Mouse (Mus musculus) gastrocnemius, adult 2 months (tissue): Measurements from ENCODE around the gene Ccl5. TPM values are rescaled to one million over a fixed set of nuclear protein-coding genes. Genes with fewer than 3 reads are reported as not detected.

ENCODE experiments used
- DNase-seq: peaks from one replicate; pipeline ENCODE4 v3.0.0; 2022
- H3K27ac ChIP-seq: fragments of 200-600 bp; 2 replicates; pipeline ENCODE4 v1.8.1; 2022; ENCODE audit warnings: mild to moderate bottlenecking
- H3K4me3 ChIP-seq: fragments of 200-600 bp; 2 replicates; pipeline ENCODE4 v1.8.1; 2022; ENCODE audit warnings: mild to moderate bottlenecking, moderate library complexity
- CTCF ChIP-seq: fragments of 200-600 bp; IDR thresholded peaks from 2 replicates; pipeline ENCODE4 v1.8.1; 2022; ENCODE audit warnings: antibody characterized with exemption, mild to moderate bottlenecking, moderate library complexity
- intact Hi-C: fragments of 180-260 bp; cut with DNase I; formaldehyde crosslinking; loops from one replicate; pipeline ENCODE4 v1.15.1; 2025
- long read RNA-seq, 2 experiments: library from polyadenylated mRNA; stranded (forward); transcript quantifications; one replicate each; pipeline ENCODE4 v2.0.0; 2021
- total RNA-seq, 2 experiments: library from RNA; stranded (reverse); gene quantifications; 2 replicates each; pipeline ENCODE4 v1.2.3; 2021

The Ccl5 gene
- not detected for total RNA-seq
- long read RNA-seq, experiment 1: 0 reads
- long read RNA-seq, experiment 2: 0 reads

- intact Hi-C loops: no loop called here
- no peak for TF ChIP-seq CTCF
- no peak within 1 kb of the TSS for H3K27ac ChIP-seq
- H3K4me3 ChIP-seq: no peak within 1 kb of the TSS
- DNase-seq: no peak
Measured at GRCm38 (mm10) chr11:83530360-83530759, at the start of gene Ccl5. Ccl5 (minus strand) TSS chr11:83530518.

GRCm38 (mm10) chr11:83578999-83579398 lies 48.7 kb upstream of the Ccl5 start:
- no peak overlapping the region for H3K4me3 ChIP-seq
- DNase-seq: no peak
- intact Hi-C loops: no loop called here
- TF ChIP-seq CTCF: no peak
- H3K27ac ChIP-seq: no peak overlapping the region

- no peak for DNase-seq
- intact Hi-C loops: no loop called here
- Histone ChIP-seq H3K4me3 (peak within 1 kb of the TSS; percentile 28), H3K27ac (peak within 1 kb of the TSS; percentile 51)
- no peak for TF ChIP-seq CTCF
Measured at GRCm38 (mm10) chr11:83578186-83578760, 48.0 kb upstream of the Ccl5 start, which contains the start of gene Ccl9. Ccl9 (minus strand) TSS chr11:83578636.

GRCm38 (mm10) chr11:83576927-83577555 lies 46.7 kb upstream of the Ccl5 start:
- no peak for DNase-seq
- TF ChIP-seq CTCF: no peak
- peak overlapping the region; percentile 28 for H3K4me3 ChIP-seq
- intact Hi-C loops: no loop called here
- H3K27ac ChIP-seq: peak overlapping the region; percentile 51; the same call in 1 of the 2 replicates

GRCm38 (mm10) chr11:83572834-83573233 lies 42.5 kb upstream of the Ccl5 start:
- intact Hi-C loops: no loop called here
- no peak overlapping the region for H3K4me3 ChIP-seq
- no peak for DNase-seq
- TF ChIP-seq CTCF: no peak
- no peak overlapping the region for H3K27ac ChIP-seq

- intact Hi-C loops: no loop called here
- DNase-seq: peak; percentile 44
Measured at GRCm38 (mm10) chr11:83572223-83572622, 41.9 kb upstream of the Ccl5 start.

GRCm38 (mm10) chr11:83570189-83570588 lies 39.9 kb upstream of the Ccl5 start:
- DNase-seq: no peak
- Histone ChIP-seq H3K27ac (no peak overlapping the region), H3K4me3 (no peak overlapping the region)
- intact Hi-C loops: no loop called here
- TF ChIP-seq CTCF: no peak

More at GRCm38 (mm10) chr11:83572223-83572622, 41.9 kb upstream of the Ccl5 start:
- Histone ChIP-seq H3K4me3 (no peak overlapping the region), H3K27ac (no peak overlapping the region)
- TF ChIP-seq CTCF: no peak

GRCm38 (mm10) chr11:83569249-83569648 lies 38.9 kb upstream of the Ccl5 start:
- Histone ChIP-seq H3K4me3 (no peak overlapping the region), H3K27ac (no peak overlapping the region)
- intact Hi-C loops: no loop called here
- no peak for TF ChIP-seq CTCF
- no peak for DNase-seq

GRCm38 (mm10) chr11:83568786-83569185 lies 38.5 kb upstream of the Ccl5 start:
- no peak overlapping the region for H3K27ac ChIP-seq
- H3K4me3 ChIP-seq: no peak overlapping the region
- intact Hi-C loops: no loop called here
- no peak for TF ChIP-seq CTCF
- no peak for DNase-seq

- no peak for TF ChIP-seq CTCF
- intact Hi-C loops: no loop called here
- no peak for DNase-seq
- Histone ChIP-seq H3K4me3 (no peak overlapping the region), H3K27ac (no peak overlapping the region)
Measured at GRCm38 (mm10) chr11:83568061-83568460, 37.7 kb upstream of the Ccl5 start.

- no peak for TF ChIP-seq CTCF
- Histone ChIP-seq H3K27ac (no peak overlapping the region), H3K4me3 (no peak overlapping the region)
- DNase-seq: no peak
- intact Hi-C loops: no loop called here
Measured at GRCm38 (mm10) chr11:83567311-83567710, 37.0 kb upstream of the Ccl5 start.

GRCm38 (mm10) chr11:83566617-83567016 lies 36.3 kb upstream of the Ccl5 start:
- H3K27ac ChIP-seq: no peak overlapping the region
- H3K4me3 ChIP-seq: no peak overlapping the region
- TF ChIP-seq CTCF: no peak
- no peak for DNase-seq
- intact Hi-C loops: no loop called here

- DNase-seq: peak; percentile 55
Measured at GRCm38 (mm10) chr11:83563754-83564153, 33.4 kb upstream of the Ccl5 start.

More at GRCm38 (mm10) chr11:83563754-83564153, 33.4 kb upstream of the Ccl5 start:
- Histone ChIP-seq H3K4me3 (no peak overlapping the region), H3K27ac (peak overlapping the region; percentile 29; the same call in 1 of the 2 replicates)
- intact Hi-C loops: no loop called here
- TF ChIP-seq CTCF: no peak
